Mouse (Mus musculus) cerebellum, adult 2 months (tissue): ENCODE results near the gene Lgals8.

ENCODE experiments used
- CTCF ChIP-seq: fragments of 200-500 bp; IDR thresholded peaks from 2 replicates; pipeline ENCODE4 v1.5.1; 2011; ENCODE audit warnings: low read depth, mild to moderate bottlenecking, control low read depth, low read length, moderate library complexity, borderline replicate concordance; ENCODE audit not compliant: insufficient read depth
- POLR2A ChIP-seq: fragments of 200-500 bp; IDR thresholded peaks from 2 replicates; pipeline ENCODE4 v1.6.1; 2011; ENCODE audit warnings: low read length, control low read depth, borderline replicate concordance; ENCODE audit not compliant: insufficient read depth

DNA sequence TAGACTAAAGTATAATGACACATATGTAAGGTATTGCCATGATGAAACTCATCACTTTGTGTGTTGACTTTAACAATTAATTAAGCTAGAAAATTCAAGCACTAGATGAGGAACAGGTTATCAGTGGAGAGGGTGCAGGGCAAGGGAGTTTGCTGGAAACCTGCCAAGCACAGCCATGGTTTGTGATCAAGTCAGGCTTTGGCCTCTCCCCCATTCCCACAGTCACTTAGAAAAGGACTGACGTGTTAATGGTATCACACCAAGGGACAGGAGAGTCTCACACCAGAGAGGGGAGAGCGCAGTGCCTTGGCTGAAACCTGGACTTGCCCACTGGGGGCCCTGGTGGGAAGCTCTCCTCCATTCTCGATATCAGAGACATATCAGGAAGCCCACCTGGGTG, 40.6 kb upstream of the Lgals8 start:
- TF ChIP-seq CTCF (no peak), POLR2A (no peak)
